Mouse (Mus musculus): ENCODE measurements around the gene B3gat3.

B3gat3 gene

GRCm38 (mm10) chr19:8898576-8898975 is 21.6 kb upstream of the B3gat3 start:
- DNase-seq: no peak

- DNase-seq: no peak
Observed at GRCm38 (mm10) chr19:8899079-8899478, 21.1 kb upstream of the B3gat3 start.

- no peak for DNase-seq
Observed at GRCm38 (mm10) chr19:8903412-8903811, 16.8 kb upstream of the B3gat3 start.

GRCm38 (mm10) chr19:8908531-8908930 is 11.6 kb upstream of the B3gat3 start:
- no peak for DNase-seq

GRCm38 (mm10) chr19:8911810-8912209 is 8.4 kb upstream of the B3gat3 start:
- DNase-seq: no peak

GRCm38 (mm10) chr19:8914212-8914611 is 6.0 kb upstream of the B3gat3 start:
- no peak for DNase-seq

GRCm38 (mm10) chr19:8919000-8919399 is 1.2 kb upstream of the B3gat3 start:
- DNase-seq: no peak

- DNase-seq: no peak
Observed at GRCm38 (mm10) chr19:8919684-8920072, 496 bp upstream of the B3gat3 start.

- no peak for DNase-seq
Observed at GRCm38 (mm10) chr19:8920836-8921291, 690 bp downstream of the B3gat3 start.

GRCm38 (mm10) chr19:8921741-8922140 is 1.6 kb downstream of the B3gat3 start:
- no peak for DNase-seq

GRCm38 (mm10) chr19:8926766-8927165 is 6.6 kb downstream of the B3gat3 start:
- no peak for DNase-seq

- DNase-seq: no peak
Observed at GRCm38 (mm10) chr19:8927891-8928525, 7.8 kb downstream of the B3gat3 start.

- DNase-seq: no peak
Observed at GRCm38 (mm10) chr19:8928689-8929223, 8.6 kb downstream of the B3gat3 start.

- peak; percentile 90 for DNase-seq
Observed at GRCm38 (mm10) chr19:8929224-8930088, 9.3 kb downstream of the B3gat3 start, which contains the start of the genes Rom1 and Eml3. Gene Rom1, minus strand, starts transcription at chr19:8929356. Gene Eml3, plus strand, starts transcription at chr19:8929552.

GRCm38 (mm10) chr19:8930117-8930516 is 9.9 kb downstream of the B3gat3 start:
- no peak for DNase-seq

GRCm38 (mm10) chr19:8930771-8931170 is 10.6 kb downstream of the B3gat3 start:
- no peak for DNase-seq

GRCm38 (mm10) chr19:8936736-8937135 is 16.6 kb downstream of the B3gat3 start:
- DNase-seq: no peak

- no peak for DNase-seq
Observed at GRCm38 (mm10) chr19:8940526-8941133, 20.5 kb downstream of the B3gat3 start.

GRCm38 (mm10) chr19:8941136-8941514 is 21.0 kb downstream of the B3gat3 start:
- DNase-seq: no peak

- DNase-seq: peak; percentile 98
Observed at GRCm38 (mm10) chr19:8941515-8942217, 21.5 kb downstream of the B3gat3 start, which contains the start of gene Mta2. Gene Mta2, plus strand, starts transcription at chr19:8941875.

GRCm38 (mm10) chr19:8942276-8942964 is 22.2 kb downstream of the B3gat3 start:
- no peak for DNase-seq

- DNase-seq: no peak
Observed at GRCm38 (mm10) chr19:8943047-8943446, 22.9 kb downstream of the B3gat3 start.

Measured in thymus, postnatal 25 days (tissue).